Mouse (Mus musculus): Measurements from ENCODE around the gene Pla2g4c.

GRCm38 (mm10) chr7:13277833-13278232 lies 46.6 kb upstream of the Pla2g4c start:
- TF ChIP-seq CTCF (IDR thresholded peaks at IDR 0.05; ENCODE audit: insufficient read depth, low read length) = no peak
- TF ChIP-seq POLR2A (IDR thresholded peaks at IDR 0.05; ENCODE audit: borderline replicate concordance, extremely low read depth, low read depth, low read length) = no peak

All from lung, adult 2 months (tissue).